Mouse (Mus musculus) neural tube, embryonic 14.5 days (tissue): ENCODE results near the gene Ttll4. TPM values are rescaled to one million over a fixed set of nuclear protein-coding genes. Genes with fewer than 3 reads are reported as not detected.

Experiments used
- ATAC-seq: fragments of 200-750 bp; cut with Nextera tagmentation; 2 replicates; pipeline ENCODE4 v1.8.0; 2017; ENCODE audit warnings: low read depth, mild to moderate bottlenecking, moderate TSS enrichment, moderate library complexity
- H3K27ac ChIP-seq: fragments of 300-500 bp; sonication (generic); 2 replicates; pipeline ENCODE4 v1.5.1; 2014; ENCODE audit warnings: low read depth, mild to moderate bottlenecking, control low read depth, low read length, moderate library complexity, mixed read lengths
- H3K27me3 ChIP-seq: fragments of 300-500 bp; sonication (generic); 2 replicates; pipeline ENCODE4 v1.6.1; 2014; ENCODE audit warnings: low read length; ENCODE audit not compliant: control insufficient read depth, insufficient read depth
- H3K36me3 ChIP-seq: fragments of 300-500 bp; sonication (generic); 2 replicates; pipeline ENCODE4 v1.6.1; 2014; ENCODE audit warnings: low read length, mixed read lengths; ENCODE audit not compliant: control insufficient read depth, insufficient read depth
- H3K4me1 ChIP-seq: fragments of 300-500 bp; sonication (generic); 2 replicates; pipeline ENCODE4 v1.6.1; 2014; ENCODE audit warnings: low read length; ENCODE audit not compliant: control insufficient read depth, insufficient read depth
- H3K4me2 ChIP-seq: fragments of 300-500 bp; sonication (generic); 2 replicates; pipeline ENCODE4 v1.6.1; 2014; ENCODE audit warnings: mild to moderate bottlenecking, low read depth, low read length, control low read depth
- H3K4me3 ChIP-seq: fragments of 300-500 bp; sonication (generic); 2 replicates; pipeline ENCODE4 v1.5.1; 2014; ENCODE audit warnings: low read depth, low read length, control low read depth, mixed read lengths
- H3K9ac ChIP-seq: fragments of 300-500 bp; sonication (generic); replicated peaks from 2 replicates; pipeline ENCODE4 v1.6.1; 2014; ENCODE audit warnings: low read depth, mild to moderate bottlenecking, control low read depth, low read length, mixed read lengths
- H3K9me3 ChIP-seq: fragments of 300-500 bp; sonication (generic); 2 replicates; pipeline ENCODE4 v1.6.1; 2016; ENCODE audit warnings: low read length; ENCODE audit not compliant: control insufficient read depth
- WGBS: fragments of 180-500 bp; shearing (Covaris S2); extraction: QIAGEN DNeasy Blood & Tissue Kit; methylation state at CpG from one replicate; pipeline ENCODE4 v1.1.7; 2014; 5-methylcytosine and 5-hydroxymethylcytosine counted together
- polyA plus RNA-seq: library from polyadenylated mRNA; unstranded; fragments of >200 nt; fragmentation: Nextera tagmentation; extraction: Ambion mirVana; gene quantifications from 2 replicates; pipeline ENCODE4 v1.2.1, GENCODE M21; 2014

The Ttll4 gene
- polyA plus RNA-seq, 1 experiment from 2014 or later, result 11.6 TPM

DNA sequence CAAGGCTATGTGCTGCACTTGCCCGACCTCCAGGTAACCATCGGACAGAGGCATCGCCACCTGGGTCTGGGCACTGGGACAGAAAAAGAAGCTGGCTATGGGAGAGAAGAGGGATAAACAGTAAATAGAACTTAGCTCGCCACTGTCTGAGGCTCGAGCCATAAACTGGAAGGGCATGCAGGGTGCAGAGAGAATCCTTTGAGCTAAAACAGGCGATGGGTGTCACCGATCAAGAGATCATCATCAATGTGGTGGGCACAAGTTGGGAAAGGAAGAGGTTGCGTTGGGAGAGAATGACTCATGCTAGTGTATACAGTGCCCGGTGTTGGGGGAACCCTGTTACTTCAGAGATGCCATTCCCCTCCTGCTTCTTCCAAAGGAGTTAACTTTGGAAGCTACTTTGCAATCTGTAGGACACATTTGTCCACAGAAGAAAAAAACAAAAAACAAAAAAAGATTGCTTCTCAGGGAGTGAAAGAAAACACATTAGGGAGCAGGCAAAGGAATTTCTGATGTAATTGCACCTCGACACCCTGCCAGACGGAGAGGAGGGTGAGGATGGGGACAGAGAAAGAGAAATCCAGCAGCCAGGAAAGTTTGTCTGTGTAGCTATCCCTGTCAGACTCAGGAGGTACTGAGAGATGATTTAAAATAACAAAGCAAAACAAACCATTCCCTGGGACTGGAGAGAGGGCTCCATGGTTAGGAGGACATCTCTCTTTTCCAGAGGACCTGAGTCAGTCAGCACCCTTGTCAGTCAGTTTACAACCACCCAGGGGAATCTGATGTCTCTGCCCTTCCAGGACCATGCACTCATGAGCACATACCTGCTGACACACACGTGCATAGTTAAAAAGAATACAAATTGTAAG, 52.5 kb downstream of the Ttll4 start:
- Histone ChIP-seq H3K9me3 (no peaks in the 10 kb centered on the region), H3K4me1 (peaks cover 7% of the 10 kb centered on the region; the same call in 1 of the 2 replicates), H3K4me2 (peak overlapping the region; percentile 75), H3K27me3 (no peaks in the 10 kb centered on the region), H3K27ac (no peak overlapping the region), H3K36me3 (no peaks in the 10 kb centered on the region), H3K4me3 (peak overlapping the region; percentile 35), H3K9ac (peak overlapping the region; percentile 49)
- ATAC-seq, result no peak
- 22% methylated on average over 12 of the region's 12 CpGs for WGBS

DNA sequence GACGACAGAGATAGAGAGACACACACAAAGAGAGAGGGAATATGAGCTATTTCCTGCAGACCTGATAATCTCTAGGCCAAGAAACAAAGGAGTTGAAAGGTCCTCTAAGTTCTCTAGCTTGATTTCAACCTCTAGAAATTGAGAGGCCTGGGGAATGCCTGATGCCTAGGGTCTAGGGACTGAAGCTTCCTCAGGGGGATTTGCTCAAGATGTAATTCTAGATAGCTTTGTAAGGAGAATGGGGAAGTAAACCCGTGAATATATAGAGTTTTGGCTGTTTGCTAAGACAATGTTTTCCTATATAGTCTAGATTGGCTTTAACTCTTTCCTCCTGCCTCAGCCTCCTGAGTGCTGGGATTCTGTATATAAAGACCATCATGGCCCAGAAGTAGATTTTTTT, 53.4 kb downstream of the Ttll4 start:
- 63% methylated on average over 2 of the region's 2 CpGs for WGBS
- no peaks in the 10 kb centered on the region for H3K36me3 ChIP-seq

DNA sequence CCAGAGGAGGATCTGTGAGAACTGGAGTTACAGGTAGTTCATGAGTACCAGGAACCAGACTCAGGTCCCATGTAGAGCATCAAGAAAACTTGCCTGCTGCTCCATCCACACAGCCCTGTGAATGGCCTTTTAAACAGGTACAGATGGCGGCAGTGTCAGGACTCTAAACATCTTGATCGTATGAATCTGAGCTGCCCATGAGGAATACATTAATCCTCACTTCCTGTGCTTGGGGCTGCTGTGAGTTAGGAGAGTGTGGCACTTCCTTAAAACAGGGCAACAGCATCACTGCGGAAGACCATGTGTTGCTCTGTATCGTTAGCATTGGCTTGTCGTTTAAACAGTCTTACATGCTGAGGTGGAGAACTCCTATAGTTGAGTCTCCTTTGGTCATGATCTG, 53.9 kb downstream of the Ttll4 start:
- Histone ChIP-seq H3K27ac (no peak overlapping the region), H3K9ac (no peak overlapping the region), H3K4me2 (no peak overlapping the region), H3K4me1 (peaks cover 7% of the 10 kb centered on the region; the same call in 1 of the 2 replicates), H3K27me3 (no peaks in the 10 kb centered on the region), H3K4me3 (no peak overlapping the region), H3K36me3 (no peaks in the 10 kb centered on the region), H3K9me3 (no peaks in the 10 kb centered on the region)
- 79% methylated on average over 5 of the region's 5 CpGs for WGBS
- ATAC-seq, result no peak

More for the DNA sequence above, 53.4 kb downstream of the Ttll4 start:
- Histone ChIP-seq H3K4me3 (no peak overlapping the region), H3K9ac (no peak overlapping the region), H3K4me1 (peaks cover 7% of the 10 kb centered on the region; the same call in 1 of the 2 replicates), H3K27ac (no peak overlapping the region), H3K4me2 (no peak overlapping the region), H3K27me3 (no peaks in the 10 kb centered on the region), H3K9me3 (no peaks in the 10 kb centered on the region)
- no peak for ATAC-seq

DNA sequence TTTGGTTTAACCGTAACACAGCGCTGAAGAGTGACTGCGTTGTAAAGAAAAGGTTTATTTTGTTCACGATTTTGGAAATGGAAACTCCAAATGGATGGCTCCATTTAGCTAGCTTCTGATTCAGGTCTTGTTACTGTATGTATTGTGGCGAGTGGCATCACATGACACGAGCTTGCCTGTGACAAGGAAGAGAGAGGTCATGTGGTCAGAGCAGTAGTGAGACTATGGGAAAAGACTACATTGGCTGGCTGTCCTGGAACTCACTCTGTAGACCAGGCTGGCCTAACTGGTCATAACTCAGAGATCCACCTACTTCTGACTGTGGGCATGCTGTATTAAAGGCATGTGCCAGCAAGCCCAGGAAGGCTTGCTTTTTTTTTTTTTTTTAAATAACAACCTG, 54.3 kb downstream of the Ttll4 start:
- Histone ChIP-seq H3K4me3 (no peak overlapping the region), H3K36me3 (no peaks in the 10 kb centered on the region), H3K4me2 (no peak overlapping the region), H3K27ac (no peak overlapping the region), H3K9ac (no peak overlapping the region), H3K9me3 (no peaks in the 10 kb centered on the region), H3K4me1 (peaks cover 7% of the 10 kb centered on the region; the same call in 1 of the 2 replicates), H3K27me3 (no peaks in the 10 kb centered on the region)
- no peak for ATAC-seq
- WGBS, result 89% methylated on average over 6 of the region's 6 CpGs

DNA sequence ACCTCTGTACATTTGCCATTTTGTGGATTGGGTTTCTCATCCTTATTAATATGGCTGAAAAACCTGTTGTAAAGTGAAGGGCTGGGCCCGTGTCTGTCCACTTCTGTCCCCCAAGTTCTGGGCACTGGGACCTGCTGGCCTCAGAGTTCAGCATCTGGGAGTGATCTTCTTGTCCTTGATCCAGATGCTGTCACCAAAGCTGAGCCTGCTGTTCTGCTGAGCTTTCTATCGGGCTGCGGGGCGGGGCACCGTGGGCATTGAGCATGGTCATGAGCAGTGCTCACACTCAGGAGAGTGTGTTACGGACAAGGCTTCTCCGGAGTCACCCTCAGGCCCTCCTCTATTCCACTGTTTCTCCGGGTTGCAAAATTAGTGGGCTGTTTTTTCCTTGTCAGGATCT, 56.6 kb downstream of the Ttll4 start:
- no peak overlapping the region for H3K9ac ChIP-seq
- H3K4me1 ChIP-seq, result peaks cover 3% of the 10 kb centered on the region; the same call in 1 of the 2 replicates
- H3K36me3 ChIP-seq, result no peaks in the 10 kb centered on the region
- WGBS, result 92% methylated on average over 8 of the region's 8 CpGs
- no peak overlapping the region for H3K4me3 ChIP-seq
- no peak for ATAC-seq
- H3K27me3 ChIP-seq, result no peaks in the 10 kb centered on the region
- H3K4me2 ChIP-seq, result no peak overlapping the region
- no peak overlapping the region for H3K27ac ChIP-seq
- H3K9me3 ChIP-seq, result no peaks in the 10 kb centered on the region

DNA sequence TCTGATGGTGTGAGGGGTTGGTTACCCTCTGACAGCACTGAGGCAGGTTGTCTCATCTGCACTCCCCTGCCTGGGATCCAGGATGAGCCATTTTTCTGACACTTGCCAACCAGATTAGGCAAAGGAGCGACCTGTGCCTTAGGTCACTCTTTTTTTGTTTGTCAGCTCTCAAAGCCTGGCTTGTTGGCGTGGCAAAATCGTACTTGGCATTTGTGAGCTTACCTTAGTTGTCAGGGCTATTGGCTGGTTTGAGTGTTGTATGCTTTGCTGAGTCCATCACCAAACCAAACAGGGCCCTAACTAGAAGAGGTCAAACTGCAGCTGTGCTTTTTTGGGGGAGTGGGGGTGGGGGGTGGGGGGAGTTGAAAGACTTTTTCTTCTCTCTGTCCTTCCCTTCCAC, 57.7 kb downstream of the Ttll4 start:
- H3K4me2 ChIP-seq, result no peak overlapping the region
- no peak for ATAC-seq
- no peak overlapping the region for H3K4me3 ChIP-seq
- H3K9me3 ChIP-seq, result no peaks in the 10 kb centered on the region
- H3K9ac ChIP-seq, result no peak overlapping the region
- no peak overlapping the region for H3K27ac ChIP-seq
- H3K4me1 ChIP-seq, result no peaks in the 10 kb centered on the region
- H3K27me3 ChIP-seq, result no peaks in the 10 kb centered on the region
- WGBS, result 67% methylated on average over 3 of the region's 3 CpGs
- no peaks in the 10 kb centered on the region for H3K36me3 ChIP-seq

DNA sequence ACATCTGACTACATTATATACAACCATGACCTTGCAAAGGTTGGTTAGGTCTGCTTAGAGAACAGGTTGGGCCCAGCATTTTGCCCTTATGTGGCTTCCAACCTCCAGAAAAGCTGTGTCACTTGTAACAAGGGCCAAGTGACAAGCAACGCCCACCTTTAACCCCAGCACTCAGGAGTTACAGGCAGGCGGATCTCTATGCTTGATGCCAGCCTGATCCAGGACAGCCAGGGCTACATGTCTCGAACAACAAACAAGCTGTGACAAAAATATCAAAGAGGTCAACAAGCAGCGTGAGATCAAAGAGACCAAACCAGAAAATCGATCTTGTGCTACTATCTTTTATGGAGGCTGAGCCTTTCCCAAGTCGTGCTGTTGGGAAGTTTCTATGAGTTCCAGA, 60.1 kb downstream of the Ttll4 start:
- WGBS, result 80% methylated on average over 6 of the region's 6 CpGs
- H3K4me1 ChIP-seq, result no peaks in the 10 kb centered on the region

DNA sequence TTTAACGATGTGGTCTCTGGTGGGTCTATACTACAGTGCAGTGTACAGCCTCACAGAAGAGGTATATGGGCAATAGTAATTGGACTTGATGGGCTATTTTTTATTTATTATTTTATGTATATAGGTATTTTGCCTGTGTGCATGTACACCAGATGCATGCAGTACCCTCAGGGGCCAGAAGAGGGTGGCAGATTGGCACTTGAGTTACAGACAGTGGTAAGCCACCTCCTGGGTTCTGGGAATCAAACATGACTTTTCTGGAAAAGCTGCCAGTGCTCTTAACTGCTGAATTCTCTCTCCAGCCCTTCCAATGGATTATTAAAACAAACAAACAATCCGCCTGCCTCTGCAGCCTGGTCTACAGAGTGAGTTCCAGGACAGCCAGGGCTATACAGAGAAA, 62.2 kb downstream of the Ttll4 start:
- Histone ChIP-seq H3K27ac (no peak overlapping the region), H3K9ac (no peak overlapping the region), H3K4me1 (no peaks in the 10 kb centered on the region), H3K9me3 (no peaks in the 10 kb centered on the region), H3K36me3 (no peaks in the 10 kb centered on the region), H3K27me3 (no peaks in the 10 kb centered on the region), H3K4me2 (no peak overlapping the region), H3K4me3 (no peak overlapping the region)
- 82% methylated on average over 2 of the region's 2 CpGs for WGBS
- no peak for ATAC-seq

More for the DNA sequence above, 60.1 kb downstream of the Ttll4 start:
- no peak overlapping the region for H3K4me2 ChIP-seq
- no peaks in the 10 kb centered on the region for H3K27me3 ChIP-seq
- no peak overlapping the region for H3K9ac ChIP-seq
- no peak for ATAC-seq
- H3K27ac ChIP-seq, result no peak overlapping the region
- H3K4me3 ChIP-seq, result no peak overlapping the region
- H3K9me3 ChIP-seq, result no peaks in the 10 kb centered on the region
- no peaks in the 10 kb centered on the region for H3K36me3 ChIP-seq

DNA sequence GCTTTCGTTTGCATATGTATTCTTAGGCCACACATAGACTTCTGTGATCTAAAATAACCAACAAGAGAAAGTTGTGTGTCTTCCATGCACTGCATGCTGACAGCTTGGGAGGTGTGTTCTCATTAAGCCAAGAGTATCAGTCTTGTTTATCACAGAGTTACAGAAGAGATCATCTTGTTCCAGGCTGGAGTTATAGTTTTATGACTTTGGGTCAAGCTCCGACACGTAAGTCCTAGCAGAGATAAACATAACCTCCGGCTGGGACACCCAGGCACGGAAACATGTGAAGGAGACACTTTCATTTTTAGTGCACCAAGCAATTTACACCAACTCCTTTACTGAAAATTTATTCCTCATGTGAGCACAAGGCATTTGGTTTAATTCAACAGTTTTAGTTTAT, 64.6 kb downstream of the Ttll4 start:
- Histone ChIP-seq H3K27me3 (no peaks in the 10 kb centered on the region), H3K9me3 (no peaks in the 10 kb centered on the region), H3K27ac (no peak overlapping the region), H3K36me3 (no peaks in the 10 kb centered on the region), H3K9ac (no peak overlapping the region), H3K4me2 (no peak overlapping the region), H3K4me1 (no peaks in the 10 kb centered on the region), H3K4me3 (no peak overlapping the region)
- WGBS, result 81% methylated on average over 5 of the region's 5 CpGs
- no peak for ATAC-seq
